Mouse (Mus musculus) lung, postnatal 0 days (tissue): ENCODE measurements around the gene Zfp512b.

ENCODE experiments used
- CTCF ChIP-seq: IDR thresholded peaks from 2 replicates; pipeline ENCODE4 v1.5.1; 2016; ENCODE audit warnings: antibody characterized with exemption, mild to moderate bottlenecking
- EP300 ChIP-seq: IDR thresholded peaks from 2 replicates; pipeline ENCODE4 v1.6.1; 2016; ENCODE audit warnings: antibody characterized with exemption, mild to moderate bottlenecking, control low read depth

DNA sequence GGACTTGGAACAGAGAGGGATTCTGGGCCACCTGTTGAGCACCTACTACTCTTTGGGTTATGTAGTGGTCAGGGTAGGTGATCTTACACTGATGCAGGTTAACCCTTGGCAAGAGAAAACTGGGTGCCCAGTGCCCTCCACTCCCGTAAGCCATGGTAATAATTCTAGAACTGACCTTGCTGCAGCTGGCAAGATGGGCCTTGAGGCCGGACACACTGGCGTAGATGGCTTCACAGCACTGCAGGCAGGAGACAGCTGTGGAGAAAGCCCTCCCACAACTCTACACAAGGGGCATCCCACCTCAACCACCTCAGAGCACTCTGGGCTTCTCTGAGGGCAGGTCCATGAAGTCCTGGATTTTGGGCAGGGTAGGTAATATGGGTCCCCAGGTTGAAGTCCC is 6.5 kb downstream of the Zfp512b start:
- TF ChIP-seq EP300 = no peak
- TF ChIP-seq CTCF = no peak
